Mouse (Mus musculus) olfactory bulb, adult 2 months (tissue): ENCODE measurements around the gene Selenom.

ENCODE experiments used
- CTCF ChIP-seq: fragments of 200-500 bp; IDR thresholded peaks from 2 replicates; pipeline ENCODE4 v1.5.1; 2012; ENCODE audit warnings: low read depth, mild to moderate bottlenecking, low read length, moderate library complexity; ENCODE audit not compliant: insufficient read depth
- POLR2A ChIP-seq: fragments of 200-500 bp; IDR thresholded peaks from 2 replicates; pipeline ENCODE4 v1.6.1; 2012; ENCODE audit warnings: mild to moderate bottlenecking, low read depth, low read length, moderate library complexity; ENCODE audit not compliant: insufficient read depth

DNA sequence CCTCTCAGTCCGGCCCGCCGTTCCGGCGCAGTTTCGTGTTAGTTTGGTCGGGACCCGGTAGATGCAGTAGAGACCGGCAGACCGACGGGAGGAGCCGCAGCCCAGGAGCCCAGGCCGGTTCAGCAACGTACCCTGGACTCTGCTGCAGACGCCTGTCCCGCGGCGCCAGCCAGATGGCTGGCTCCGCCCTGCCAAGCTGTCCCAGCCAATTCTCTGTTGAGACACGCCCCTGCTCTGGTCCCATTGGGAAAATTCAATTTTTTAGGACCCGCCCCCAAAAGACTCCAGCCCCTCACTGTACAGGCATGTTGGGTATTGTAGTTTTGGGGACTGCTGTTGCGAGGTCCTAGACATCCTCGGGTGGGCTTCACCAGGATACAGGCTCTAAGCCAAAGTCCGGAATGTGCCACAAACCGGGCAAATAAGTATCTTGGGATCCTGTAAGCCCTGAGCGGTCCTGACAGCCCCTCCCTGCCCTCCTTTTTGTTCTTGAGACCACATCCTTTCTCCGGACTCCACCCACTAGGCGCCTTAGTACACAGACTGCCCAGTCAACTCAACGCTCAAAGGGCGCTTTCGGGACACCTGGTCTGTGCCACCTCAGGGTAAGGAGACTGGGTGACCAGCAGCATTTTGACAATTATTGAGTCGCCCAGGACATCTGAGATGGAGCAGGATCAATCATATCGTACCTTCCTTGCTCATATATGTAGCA, 24.8 kb downstream of the Selenom start:
- TF ChIP-seq POLR2A, result peak; percentile 22; the same call in 1 of the 2 replicates
- TF ChIP-seq CTCF, result no peak
